In the genomic region with DNA sequence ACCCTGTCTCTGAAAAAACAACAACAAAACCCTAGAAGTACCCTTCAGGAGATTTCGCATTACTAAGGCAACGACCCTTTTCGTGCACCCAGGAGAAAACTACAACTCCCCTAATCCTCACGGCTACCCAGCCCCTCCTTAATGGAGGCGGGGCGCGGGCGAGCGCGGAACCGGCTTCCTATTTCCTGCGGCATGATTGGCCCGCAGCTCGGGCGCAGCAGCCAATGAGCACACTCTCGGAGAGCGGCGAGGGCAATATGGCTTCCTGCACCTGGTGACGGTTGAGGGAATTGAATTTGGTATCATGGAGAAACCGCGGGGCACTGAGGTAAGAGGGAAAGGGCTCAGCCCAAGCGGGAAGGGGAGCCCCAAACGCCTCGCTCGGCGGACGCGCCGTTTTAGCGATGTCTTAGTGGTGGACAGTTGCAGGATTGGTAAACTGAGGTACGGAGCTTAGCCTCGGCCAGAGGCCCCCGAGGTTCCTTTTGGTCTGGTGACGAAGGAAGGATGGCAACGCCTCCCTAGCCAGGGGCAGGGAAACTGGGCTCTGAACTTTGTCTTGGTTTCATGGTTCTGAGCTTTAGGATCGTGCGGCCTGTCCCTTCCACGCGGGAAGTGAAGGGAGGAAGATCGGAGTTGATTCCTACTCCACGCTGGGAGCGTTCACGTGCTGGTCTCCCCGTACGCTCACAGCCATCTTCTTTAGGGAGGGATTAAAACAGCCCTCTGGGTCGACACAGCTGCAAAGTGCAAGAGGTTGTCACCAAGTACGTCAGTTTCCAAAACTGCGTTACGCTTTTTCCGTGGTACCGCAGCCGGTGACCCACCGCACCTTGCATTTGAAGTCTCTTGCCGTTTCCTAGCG, we compare ENCODE assay signal across 7 mouse cellular contexts. TPM values are rescaled to one million over a fixed set of nuclear protein-coding genes. Genes with fewer than 3 reads are reported as not detected.
A peak's percentile ranks its signal among the peaks of the same experiment; 100 is the strongest.
DNase-seq lines count a peak whose midpoint lies in the region; ATAC-seq and TF ChIP-seq lines count a peak whose summit lies in the region.

A gene (plus strand): TSS at position 193 of the 865 bp plus-strand sequence.

- intact Hi-C loops in left cerebral cortex, postnatal 4 days (cut with DNase I) = no loop called here

- peak within 1 kb of the TSS; percentile 93 for H3K4me2 ChIP-seq in intestine, postnatal 0 days (replicated peaks; ENCODE audit: low read depth)
- peak within 1 kb of the TSS; percentile 92 for H3K4me2 ChIP-seq in midbrain, embryonic 12.5 days (replicated peaks)

- H3K4me3 ChIP-seq in embryonic facial prominence, embryonic 10.5 days = peak within 1 kb of the TSS; percentile 78
- H3K4me3 ChIP-seq in intestine, postnatal 0 days (ENCODE audit: low read depth, low read length) = peak within 1 kb of the TSS; percentile 85
- H3K4me3 ChIP-seq in midbrain, embryonic 12.5 days = peak within 1 kb of the TSS; percentile 88
- H3K4me3 ChIP-seq in small intestine, adult 2 months (ENCODE audit: low read depth, low read length) = peak within 1 kb of the TSS; percentile 85

- H3K9ac ChIP-seq in intestine, postnatal 0 days (ENCODE audit: low read depth, low read length) = peak within 1 kb of the TSS; percentile 64
- peak within 1 kb of the TSS; percentile 76 for H3K9ac ChIP-seq in midbrain, embryonic 12.5 days (replicated peaks)

- TF ChIP-seq CTCF in intestine, postnatal 0 days (IDR thresholded peaks at IDR 0.05; ENCODE audit: low read depth) = peak; percentile 47
- TF ChIP-seq CTCF in small intestine, adult 2 months (IDR thresholded peaks at IDR 0.05; ENCODE audit: extremely low read depth, insufficient read length, insufficient replicate concordance, low read depth, low read length) = no peak

- H3K4me1 ChIP-seq in embryonic facial prominence, embryonic 10.5 days = peaks cover 10% of the 10 kb centered on the region
- H3K4me1 ChIP-seq in intestine, postnatal 0 days (replicated peaks; ENCODE audit: control insufficient read depth, insufficient read depth, low read length) = no peaks in the 10 kb centered on the region
- H3K4me1 ChIP-seq in midbrain, embryonic 12.5 days = peaks cover 10% of the 10 kb centered on the region
- H3K4me1 ChIP-seq in small intestine, adult 2 months (ENCODE audit: control insufficient read depth, insufficient read depth, insufficient read length, low read length) = 0 out of 2 replicates have a peak, but pooled peaks cover 2% of the 10 kb centered on the region

- H3K36me3 ChIP-seq in embryonic facial prominence, embryonic 10.5 days (replicated peaks) = peaks cover 22% of the 10 kb centered on the region
- peaks cover 19% of the 10 kb centered on the region; the same call in 1 of the 2 replicates for H3K36me3 ChIP-seq in intestine, postnatal 0 days (ENCODE audit: control insufficient read depth, insufficient read depth)
- H3K36me3 ChIP-seq in midbrain, embryonic 12.5 days = peaks cover 20% of the 10 kb centered on the region
- H3K36me3 ChIP-seq in small intestine, adult 2 months (ENCODE audit: control insufficient read depth, insufficient read depth, low read length) = peaks cover 9% of the 10 kb centered on the region; the same call in 1 of the 2 replicates

- 1% methylated on average over 55 of the region's 55 CpGs for WGBS in embryonic facial prominence, embryonic 10.5 days
- WGBS in intestine, postnatal 0 days = under 1% methylated on average over 55 of the region's 55 CpGs
- WGBS in midbrain, embryonic 12.5 days = 1% methylated on average over 55 of the region's 55 CpGs
- under 1% methylated on average over 55 of the region's 55 CpGs for WGBS in small intestine, adult 2 months

- peak; percentile 94 for DNase-seq in adrenal gland, postnatal 10 days
- peak; percentile 94 for DNase-seq in embryonic facial prominence, embryonic 10.5 days (ENCODE audit: low spot score)
- peak; percentile 28 for DNase-seq in gonadal fat pad, adult 2 months (ENCODE audit: low read depth)
- DNase-seq in left cerebral cortex, postnatal 4 days = peak; percentile 92

- no peaks in the 10 kb centered on the region for H3K9me3 ChIP-seq in embryonic facial prominence, embryonic 10.5 days
- no peaks in the 10 kb centered on the region for H3K9me3 ChIP-seq in intestine, postnatal 0 days (ENCODE audit: control insufficient read depth)
- no peaks in the 10 kb centered on the region for H3K9me3 ChIP-seq in midbrain, embryonic 12.5 days

- TF ChIP-seq POLR2A in small intestine, adult 2 months (IDR thresholded peaks at IDR 0.05; ENCODE audit: low read depth, low read length) = no peak

- H3K27ac ChIP-seq in embryonic facial prominence, embryonic 10.5 days (replicated peaks) = peak within 1 kb of the TSS; percentile 82
- H3K27ac ChIP-seq in intestine, postnatal 0 days (ENCODE audit: low read depth, low read length) = peak within 1 kb of the TSS; percentile 62; the same call in 1 of the 2 replicates
- peak within 1 kb of the TSS; percentile 50; the same call in 1 of the 2 replicates for H3K27ac ChIP-seq in midbrain, embryonic 12.5 days (replicated peaks)
- H3K27ac ChIP-seq in small intestine, adult 2 months (ENCODE audit: insufficient read depth, low read depth, low read length) = peak within 1 kb of the TSS; percentile 8

- H3K27me3 ChIP-seq in embryonic facial prominence, embryonic 10.5 days (replicated peaks; ENCODE audit: low read depth, poor library complexity, severe bottlenecking) = no peaks in the 10 kb centered on the region
- no peaks in the 10 kb centered on the region for H3K27me3 ChIP-seq in intestine, postnatal 0 days (replicated peaks; ENCODE audit: control insufficient read depth, insufficient read depth, low read length)
- H3K27me3 ChIP-seq in midbrain, embryonic 12.5 days = no peaks in the 10 kb centered on the region
- H3K27me3 ChIP-seq in small intestine, adult 2 months (ENCODE audit: control insufficient read depth, insufficient read depth, low read length) = no peaks in the 10 kb centered on the region

- ATAC-seq in intestine, postnatal 0 days = peak; percentile 96
- ATAC-seq in midbrain, embryonic 12.5 days (ENCODE audit: low FRiP score, low read depth) = peak; percentile 99

RNA-seq across cellular contexts. Expression of the gene that starts here (rescaled TPM):
- total RNA-seq in adrenal gland, postnatal 10 days (2021) = 10 to 100 TPM; 16.4 to 19.7 TPM
- 35.3 and 45.0 TPM in 2 replicates for polyA plus RNA-seq in embryonic facial prominence, embryonic 10.5 days (2016; fragmentation: Nextera tagmentation; extraction: Ambion mirVana)
- polyA plus RNA-seq in gonadal fat pad, adult 2 months (2012; rRNA removed) = 15.9 and 16.5 TPM in 2 replicates
- 8.3 and 8.7 TPM in 2 replicates for polyA plus RNA-seq in intestine, postnatal 0 days (2015; fragmentation: Nextera tagmentation; extraction: Ambion mirVana)
- 10 to 100 TPM; 35.6 to 39.8 TPM for total RNA-seq in left cerebral cortex, postnatal 4 days (2021)
- polyA plus RNA-seq in midbrain, embryonic 12.5 days (2016; fragmentation: Nextera tagmentation; extraction: Ambion mirVana) = 34.5 and 36.8 TPM in 2 replicates
- 4.4 and 7.8 TPM in 2 replicates for polyA plus RNA-seq in small intestine, adult 2 months (2012; rRNA removed)

Comparison
In these comparisons a context has a peak if more than half of its experiments do, and no peak if none do; other contexts are left out.
1. Peak in every context shown above with its lines: DNase-seq, ATAC-seq, H3K4me3 ChIP-seq and H3K27ac ChIP-seq.
2. DNase-seq: peak in every context shown above with its lines; median percentile 94 in adrenal gland, postnatal 10 days; 94 in embryonic facial prominence, embryonic 10.5 days; 92 in left cerebral cortex, postnatal 4 days; 28 in gonadal fat pad, adult 2 months.
3. H3K27ac ChIP-seq: peak in every context shown above with its lines; median percentile 82 in embryonic facial prominence, embryonic 10.5 days; 62 in intestine, postnatal 0 days; 50 in midbrain, embryonic 12.5 days; 8 in small intestine, adult 2 months.